30 mouse cellular contexts compared by ENCODE assay signal in the genomic region with DNA sequence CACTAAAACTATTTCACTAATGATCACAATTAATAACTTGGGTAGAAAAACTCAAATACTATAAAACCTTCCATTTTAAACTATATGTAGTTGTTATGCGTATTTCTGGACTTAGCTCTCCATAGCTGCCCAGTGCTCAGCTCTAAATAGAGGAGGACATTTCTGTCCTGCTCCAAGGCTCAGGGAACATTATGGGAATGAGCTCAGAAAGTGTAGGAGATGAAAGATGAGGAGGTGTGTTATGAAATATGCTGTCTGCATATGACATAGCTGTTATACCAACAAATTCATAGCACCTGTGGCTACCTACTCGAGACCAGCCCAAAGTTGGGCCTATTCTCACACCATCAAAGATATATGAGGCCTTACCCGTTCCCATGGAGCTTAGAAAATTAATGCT.
"Had no signal": no experiment of that assay in that cellular context is flagged by ENCODE, and none has a peak within 500 bp of the region (broad histone marks: within the 10 kb centered on the region; RNA-seq: fewer than 3 reads in every experiment).

No protein-coding gene starts in this region.

- H3K36me3 ChIP-seq: embryonic facial prominence, embryonic 10.5 days; embryonic facial prominence, embryonic 12.5 days; embryonic facial prominence, embryonic 13.5 days; embryonic facial prominence, embryonic 15.5 days; forebrain, embryonic 10.5 days; forebrain, embryonic 12.5 days; forebrain, embryonic 15.5 days; heart, embryonic 10.5 days had no signal

- H3K27ac ChIP-seq: embryonic facial prominence, embryonic 10.5 days; embryonic facial prominence, embryonic 12.5 days; embryonic facial prominence, embryonic 13.5 days; embryonic facial prominence, embryonic 15.5 days; forebrain, embryonic 10.5 days; forebrain, embryonic 12.5 days; forebrain, embryonic 13.5 days; forebrain, embryonic 15.5 days; gastrocnemius, adult 2 months; heart, adult 2 months; heart, embryonic 10.5 days had no signal

- H3K4me3 ChIP-seq: embryonic facial prominence, embryonic 10.5 days; embryonic facial prominence, embryonic 12.5 days; embryonic facial prominence, embryonic 13.5 days; embryonic facial prominence, embryonic 15.5 days; erythroblast, embryonic 14.5 days; forebrain, embryonic 10.5 days; forebrain, embryonic 12.5 days; forebrain, embryonic 13.5 days; forebrain, embryonic 15.5 days; gastrocnemius, adult 2 months; heart, adult 2 months; heart, embryonic 10.5 days had no signal

- ATAC-seq: forebrain, embryonic 13.5 days; forebrain, embryonic 14.5 days; forebrain, embryonic 15.5 days; forebrain, embryonic 16.5 days; forebrain, postnatal 0 days had no signal

- H3K27me3 ChIP-seq: embryonic facial prominence, embryonic 12.5 days; embryonic facial prominence, embryonic 13.5 days; embryonic facial prominence, embryonic 15.5 days; forebrain, embryonic 12.5 days; forebrain, embryonic 13.5 days; forebrain, embryonic 15.5 days had no signal

- H3K4me2 ChIP-seq: embryonic facial prominence, embryonic 12.5 days; embryonic facial prominence, embryonic 13.5 days; embryonic facial prominence, embryonic 15.5 days; forebrain, embryonic 12.5 days; forebrain, embryonic 13.5 days; forebrain, embryonic 15.5 days; heart, embryonic 11.5 days had no signal

- H3K9ac ChIP-seq: embryonic facial prominence, embryonic 12.5 days; embryonic facial prominence, embryonic 13.5 days; embryonic facial prominence, embryonic 15.5 days; forebrain, embryonic 12.5 days; forebrain, embryonic 13.5 days; forebrain, embryonic 15.5 days; forebrain, postnatal 0 days had no signal

- H3K9me3 ChIP-seq: embryonic facial prominence, embryonic 10.5 days; embryonic facial prominence, embryonic 13.5 days; embryonic facial prominence, embryonic 15.5 days; forebrain, embryonic 12.5 days; forebrain, embryonic 13.5 days; forebrain, embryonic 15.5 days; heart, embryonic 10.5 days had no signal

- H3K4me1 ChIP-seq: embryonic facial prominence, embryonic 10.5 days; embryonic facial prominence, embryonic 12.5 days; embryonic facial prominence, embryonic 13.5 days; embryonic facial prominence, embryonic 15.5 days; forebrain, embryonic 12.5 days; forebrain, embryonic 13.5 days had no signal

- DNase-seq: cerebellum, adult 8-10 months; cerebellum, adult 9-10 months; cerebellum, adult 9-11 months; cerebellum, postnatal 10 days; cerebellum, postnatal 14 days; cerebellum, postnatal 25 days; cerebellum, postnatal 36 days; embryo, embryonic 11 days; forebrain, postnatal 0 days; gastrocnemius, adult 2 months; gastrocnemius, postnatal 10 days; gastrocnemius, postnatal 14 days; gastrocnemius, postnatal 25 days; gastrocnemius, postnatal 36 days; heart, adult 11 months; heart, adult 18-20 months; heart, adult 2 months had no signal
